Mouse (Mus musculus): ENCODE measurements around the gene Esrra.

Gene Esrra

GRCm38 (mm10) chr19:6921647-6922567, at the start of gene Esrra:
Esrra (minus strand) TSS chr19:6921813.
- peak; percentile 98 for DNase-seq (ENCODE audit: low read depth, low spot score)

- DNase-seq (ENCODE audit: low read depth, low spot score), result no peak
These were observed 49.0 kb upstream of the Esrra start for GRCm38 (mm10) chr19:6970460-6971085.

GRCm38 (mm10) chr19:6969665-6970381, 48.2 kb upstream of the Esrra start:
- no peak for DNase-seq (ENCODE audit: low read depth, low spot score)

- no peak for DNase-seq (ENCODE audit: low read depth, low spot score)
These were observed 47.7 kb upstream of the Esrra start for GRCm38 (mm10) chr19:6969291-6969664.

GRCm38 (mm10) chr19:6968491-6969271, 47.1 kb upstream of the Esrra start:
- DNase-seq (ENCODE audit: low read depth, low spot score), result no peak

- DNase-seq (ENCODE audit: low read depth, low spot score), result no peak
These were observed 34.8 kb upstream of the Esrra start for GRCm38 (mm10) chr19:6956461-6956860.

- DNase-seq (ENCODE audit: low read depth, low spot score), result no peak
These were observed 33.8 kb upstream of the Esrra start for GRCm38 (mm10) chr19:6955424-6955823.

GRCm38 (mm10) chr19:6954046-6954445, 32.4 kb upstream of the Esrra start:
- DNase-seq (ENCODE audit: low read depth, low spot score), result no peak

GRCm38 (mm10) chr19:6952712-6953037, 31.1 kb upstream of the Esrra start:
- no peak for DNase-seq (ENCODE audit: low read depth, low spot score)

- no peak for DNase-seq (ENCODE audit: low read depth, low spot score)
These were observed 30.5 kb upstream of the Esrra start for GRCm38 (mm10) chr19:6951994-6952711.

GRCm38 (mm10) chr19:6951381-6951968, 29.9 kb upstream of the Esrra start:
- peak; percentile 86 for DNase-seq (ENCODE audit: low read depth, low spot score)

- peak; percentile 66 for DNase-seq (ENCODE audit: low read depth, low spot score)
These were observed 29.1 kb upstream of the Esrra start for GRCm38 (mm10) chr19:6950613-6951153.

- DNase-seq (ENCODE audit: low read depth, low spot score), result no peak
These were observed 28.3 kb upstream of the Esrra start for GRCm38 (mm10) chr19:6949951-6950350.

GRCm38 (mm10) chr19:6949532-6949931, 27.9 kb upstream of the Esrra start:
- DNase-seq (ENCODE audit: low read depth, low spot score), result no peak

- DNase-seq (ENCODE audit: low read depth, low spot score), result no peak
These were observed 26.6 kb upstream of the Esrra start for GRCm38 (mm10) chr19:6948186-6948585.

GRCm38 (mm10) chr19:6947742-6948141, 26.1 kb upstream of the Esrra start:
- DNase-seq (ENCODE audit: low read depth, low spot score), result no peak

- no peak for DNase-seq (ENCODE audit: low read depth, low spot score)
These were observed 22.1 kb upstream of the Esrra start for GRCm38 (mm10) chr19:6943709-6944108.

- no peak for DNase-seq (ENCODE audit: low read depth, low spot score)
These were observed 21.2 kb upstream of the Esrra start for GRCm38 (mm10) chr19:6942764-6943163.

GRCm38 (mm10) chr19:6942249-6942691, 20.7 kb upstream of the Esrra start, which contains the start of gene Gpr137:
Gpr137 (minus strand) TSS chr19:6942480.
- peak; percentile 78 for DNase-seq (ENCODE audit: low read depth, low spot score)

All from brain, embryonic 18.5 days (tissue).